Mouse (Mus musculus) embryonic fibroblast, embryonic 13.5 days (primary cell): ENCODE measurements around the gene Abhd16b. TPM values are rescaled to one million over a fixed set of nuclear protein-coding genes. Genes with fewer than 3 reads are reported as not detected.
"Not testable (repeated sequence)": the region's sequence is repeated elsewhere in the genome, so short reads cannot be mapped to it uniquely, and the experiment has no call there.

Source experiments
- H3K27ac ChIP-seq: 2 replicates; pipeline ENCODE4 v1.5.1; 2012; ENCODE audit warnings: low read length, control low read depth, inconsistent platforms; ENCODE audit not compliant: insufficient read depth
- H3K4me1 ChIP-seq: 2 replicates; pipeline ENCODE4 v1.6.1; 2011; ENCODE audit warnings: low read length; ENCODE audit not compliant: control insufficient read depth, insufficient read depth
- H3K4me3 ChIP-seq: 2 replicates; pipeline ENCODE4 v1.5.1; 2011; ENCODE audit warnings: mild to moderate bottlenecking, control low read depth, low read length; ENCODE audit not compliant: insufficient read depth
- CTCF ChIP-seq: IDR thresholded peaks from 2 replicates; pipeline ENCODE4 v1.5.1; 2011; ENCODE audit warnings: mild to moderate bottlenecking, control low read depth, low read length, moderate library complexity, borderline replicate concordance; ENCODE audit not compliant: insufficient read depth
- POLR2A ChIP-seq: IDR thresholded peaks from 2 replicates; pipeline ENCODE4 v1.6.1; 2011; ENCODE audit warnings: low read depth, mild to moderate bottlenecking, control low read depth, low read length, moderate library complexity
- polyA plus RNA-seq: library from polyadenylated mRNA; stranded (reverse); fragments of >200 nt; gene quantifications from 2 replicates; pipeline ENCODE4 v1.2.4, GENCODE M21; 2011; ENCODE audit warnings: low read depth; ENCODE audit not compliant: missing spikeins, insufficient read length

The Abhd16b gene
- polyA plus RNA-seq, 1 experiment, result not detected

DNA sequence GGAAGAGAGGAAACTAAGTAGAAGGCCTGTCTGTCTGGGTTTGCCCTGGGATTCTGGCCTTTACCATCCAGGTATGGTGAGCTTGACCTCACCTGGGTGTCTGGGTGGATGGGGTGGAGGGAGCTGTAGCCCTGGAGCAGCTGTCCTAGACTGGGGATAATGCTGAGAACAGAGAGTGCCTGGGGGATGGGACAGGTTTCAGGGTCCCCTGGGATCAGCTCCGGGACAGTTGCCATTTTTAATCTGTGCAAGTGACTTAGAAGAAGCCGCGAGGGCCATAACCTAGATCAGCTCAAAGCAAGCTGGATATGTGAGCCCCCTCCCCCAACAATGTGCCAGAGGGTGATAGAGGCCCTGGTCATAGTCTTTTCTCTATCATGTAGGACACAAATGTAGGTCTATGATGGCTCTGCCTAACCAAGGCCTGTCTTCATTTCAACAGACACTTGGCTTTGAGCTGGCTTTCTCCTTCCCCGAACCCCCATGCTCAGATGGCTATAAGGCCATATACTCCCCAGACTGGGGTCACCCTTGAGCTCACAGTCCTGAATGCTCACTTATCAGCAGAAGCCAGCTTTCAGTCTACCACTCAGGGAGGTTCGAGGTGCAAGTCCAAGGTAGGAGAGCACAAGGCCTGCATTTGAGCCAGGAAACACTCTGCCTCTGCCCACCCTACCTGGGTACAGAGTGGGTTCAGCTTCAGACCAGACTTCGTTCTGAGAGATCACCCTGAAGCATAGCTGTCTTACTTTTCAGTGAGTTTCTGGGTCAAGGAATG is 8.4 kb upstream of the Abhd16b start:
- H3K4me3 ChIP-seq, result no peak overlapping the region
- no peak overlapping the region for H3K27ac ChIP-seq
- TF ChIP-seq POLR2A (no peak), CTCF (no peak)
- no peaks in the 10 kb centered on the region for H3K4me1 ChIP-seq

GRCm38 (mm10) chr2:181485741-181486140 is 7.3 kb upstream of the Abhd16b start:
- Histone ChIP-seq H3K4me1 (no peaks in the 10 kb centered on the region), H3K4me3 (no peak overlapping the region), H3K27ac (no peak overlapping the region)
- TF ChIP-seq POLR2A (no peak), CTCF (no peak)

DNA sequence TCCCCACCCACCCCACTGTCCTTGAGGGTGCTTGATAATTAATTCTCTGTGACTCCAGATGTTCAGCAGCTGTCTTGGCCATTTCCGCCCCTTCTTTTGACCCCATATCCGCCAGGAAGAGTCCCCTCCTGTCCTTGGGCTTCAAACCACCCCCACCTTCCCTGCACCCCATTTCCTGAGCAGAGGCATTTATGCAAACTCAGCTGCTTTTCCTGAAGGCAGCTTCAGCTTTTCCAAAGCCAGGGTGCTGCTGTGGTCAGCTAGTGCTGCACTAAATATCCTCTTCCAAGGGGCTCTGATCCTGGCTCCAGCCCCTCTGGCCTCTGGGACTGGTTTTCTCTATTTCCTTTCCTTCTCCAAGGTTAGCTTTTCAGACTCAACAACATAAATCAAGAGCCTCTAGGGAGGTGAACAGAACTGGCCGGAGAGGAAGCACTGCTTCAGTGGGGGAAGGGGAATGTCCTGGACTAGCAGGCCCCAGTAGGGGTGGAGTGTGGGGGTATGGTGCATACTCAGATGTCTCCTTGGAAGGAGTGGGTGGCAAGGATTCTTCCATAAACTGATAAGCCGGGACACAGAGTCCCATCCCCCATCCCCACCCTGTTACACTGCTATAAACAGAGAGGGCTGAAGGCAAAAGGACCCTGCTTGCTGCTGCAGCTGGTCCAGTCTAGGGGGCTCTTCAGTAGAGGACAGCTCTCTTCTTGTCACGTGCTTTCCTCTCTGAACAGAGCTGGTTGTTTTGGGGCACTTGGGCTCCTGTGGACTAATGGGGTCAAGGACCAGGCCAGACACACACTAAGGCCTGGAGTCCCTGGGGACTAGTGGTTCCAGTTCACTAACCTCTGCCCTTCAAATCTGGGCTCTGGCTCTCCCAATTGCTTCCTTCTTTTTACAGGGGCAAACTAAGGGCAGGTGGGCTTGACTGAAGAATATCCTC is 5.4 kb upstream of the Abhd16b start:
- no peak overlapping the region for H3K4me3 ChIP-seq
- TF ChIP-seq CTCF (no peak), POLR2A (no peak)
- H3K4me1 ChIP-seq, result no peaks in the 10 kb centered on the region
- no peak overlapping the region for H3K27ac ChIP-seq

- H3K4me3 ChIP-seq, result no peak overlapping the region
- H3K4me1 ChIP-seq, result 0 out of 2 replicates have a peak, but pooled peaks cover 2% of the 10 kb centered on the region
- TF ChIP-seq CTCF (no peak), POLR2A (no peak)
- no peak overlapping the region for H3K27ac ChIP-seq
These were observed 1.4 kb upstream of the Abhd16b start for GRCm38 (mm10) chr2:181491432-181492205.

DNA sequence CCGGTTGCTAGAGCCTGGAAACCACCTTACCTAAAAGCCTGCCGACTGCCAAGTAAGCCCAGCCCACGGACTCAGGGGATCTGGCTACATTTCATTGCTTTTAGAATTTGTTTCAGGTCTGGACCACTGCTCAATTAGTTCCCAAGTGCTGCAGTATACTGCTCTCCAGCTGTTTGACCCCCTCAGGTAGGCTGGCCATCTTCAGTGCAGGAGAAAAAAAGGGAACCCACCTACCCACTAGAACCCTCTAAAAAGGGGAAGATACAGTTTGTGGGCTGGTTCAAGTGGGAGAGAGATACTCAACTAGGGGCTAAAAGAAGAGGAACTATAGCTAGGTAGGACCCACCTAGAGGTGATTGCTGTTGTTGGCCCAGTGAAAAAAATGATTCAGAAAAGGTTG is 800 bp upstream of the Abhd16b start:
- TF ChIP-seq POLR2A (no peak), CTCF (no peak)
- no peak overlapping the region for H3K27ac ChIP-seq
- H3K4me1 ChIP-seq, result 0 out of 2 replicates have a peak, but pooled peaks cover 2% of the 10 kb centered on the region
- no peak overlapping the region for H3K4me3 ChIP-seq

- no peak overlapping the region for H3K4me3 ChIP-seq
- peaks cover 5% of the 10 kb centered on the region; the same call in 1 of the 2 replicates for H3K4me1 ChIP-seq
- H3K27ac ChIP-seq, result no peak overlapping the region
- TF ChIP-seq POLR2A (no peak), CTCF (no peak)
These were observed 1.4 kb downstream of the Abhd16b start for GRCm38 (mm10) chr2:181494266-181494945.

DNA sequence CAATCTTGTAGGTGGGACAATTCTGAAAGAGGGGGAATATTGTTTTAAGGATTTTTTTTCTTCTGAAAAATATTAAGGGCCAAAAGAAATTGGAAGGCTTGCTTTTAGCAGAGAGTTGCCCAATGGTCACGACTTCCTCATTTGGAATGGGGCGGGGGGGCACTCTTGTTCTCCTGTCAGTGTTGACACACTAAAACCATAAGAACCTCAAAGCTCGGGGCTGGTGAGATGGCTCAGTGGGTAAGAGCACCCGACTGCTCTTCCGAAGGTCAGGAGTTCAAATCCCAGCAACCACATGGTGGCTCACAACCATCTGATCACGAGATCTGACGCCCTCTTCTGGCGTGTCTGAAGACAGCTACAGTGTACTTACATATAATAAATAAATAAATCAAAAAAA is 2.8 kb downstream of the Abhd16b start:
- not testable (repeated sequence) for H3K27ac ChIP-seq, H3K4me1 ChIP-seq, H3K4me3 ChIP-seq

DNA sequence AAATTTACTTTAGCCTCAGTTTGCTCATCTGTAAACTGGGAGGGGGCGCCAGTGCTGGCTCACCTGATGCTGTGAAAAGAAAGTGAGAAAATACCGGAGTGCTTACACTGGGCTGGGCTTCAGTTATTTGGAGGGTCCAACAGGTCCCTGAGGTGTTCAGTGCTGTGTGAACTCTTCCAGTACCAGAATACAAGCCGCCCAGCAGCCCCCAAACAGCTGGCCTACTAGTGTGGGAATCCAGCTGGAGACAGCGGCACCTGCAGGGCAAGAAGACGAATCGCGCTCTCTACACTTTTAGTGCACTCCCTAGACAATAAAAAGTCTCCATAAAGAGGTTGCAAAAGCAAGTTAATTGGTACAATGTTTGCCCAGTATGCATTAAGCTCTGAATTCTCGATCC is 3.3 kb downstream of the Abhd16b start:
- peak overlapping the region; percentile 14; the same call in 1 of the 2 replicates for H3K27ac ChIP-seq
- TF ChIP-seq CTCF, result peak; percentile 77; the same call in 1 of the 2 replicates
- TF ChIP-seq POLR2A, result no peak
- H3K4me3 ChIP-seq, result peak overlapping the region; percentile 48
- H3K4me1 ChIP-seq, result peaks cover 5% of the 10 kb centered on the region; the same call in 1 of the 2 replicates
